Mouse (Mus musculus) intestine, embryonic 14.5 days (tissue): ENCODE results near the gene Sardh. TPM values are rescaled to one million over a fixed set of nuclear protein-coding genes. Genes with fewer than 3 reads are reported as not detected.
A peak's percentile ranks its signal among the peaks of the same experiment; 100 is the strongest.

Source experiments
- ATAC-seq: fragments of 200-750 bp; cut with Nextera tagmentation; replicated peaks from 2 replicates; pipeline ENCODE4 v1.8.0; 2017; ENCODE audit warnings: low read depth, moderate number of reproducible peaks, moderate TSS enrichment, moderate library complexity; ENCODE audit not compliant: low FRiP score, low TSS enrichment
- DNase-seq: peaks from one replicate; pipeline ENCODE4 v3.0.0-alpha.2; 2018; ENCODE audit warnings: low spot score
- H3K27ac ChIP-seq: fragments of 300-500 bp; sonication (generic); 2 replicates; pipeline ENCODE4 v1.5.1; 2014; ENCODE audit warnings: low read depth, mild to moderate bottlenecking, control low read depth
- H3K27me3 ChIP-seq: fragments of 300-500 bp; sonication (generic); replicated peaks from 2 replicates; pipeline ENCODE4 v1.6.1; 2014; ENCODE audit warnings: low read length, control low read depth; ENCODE audit not compliant: control insufficient read depth, insufficient read depth
- H3K36me3 ChIP-seq: fragments of 300-500 bp; sonication (generic); 2 replicates; pipeline ENCODE4 v1.6.1; 2014; ENCODE audit warnings: low read length, control low read depth; ENCODE audit not compliant: control insufficient read depth, insufficient read depth
- H3K4me1 ChIP-seq: fragments of 300-500 bp; sonication (generic); replicated peaks from 2 replicates; pipeline ENCODE4 v1.6.1; 2014; ENCODE audit warnings: low read length, control low read depth, mixed read lengths; ENCODE audit not compliant: control insufficient read depth, insufficient read depth
- H3K4me2 ChIP-seq: fragments of 300-500 bp; sonication (generic); 2 replicates; pipeline ENCODE4 v1.6.1; 2014; ENCODE audit warnings: low read length
- H3K4me3 ChIP-seq: fragments of 300-500 bp; sonication (generic); 2 replicates; pipeline ENCODE4 v1.5.1; 2014; ENCODE audit warnings: low read depth, low read length, control low read depth, mixed read lengths
- H3K9ac ChIP-seq: fragments of 300-500 bp; sonication (generic); 2 replicates; pipeline ENCODE4 v1.6.1; 2014; ENCODE audit warnings: mild to moderate bottlenecking, low read length
- H3K9me3 ChIP-seq: fragments of 300-500 bp; sonication (generic); 2 replicates; pipeline ENCODE4 v1.6.1; 2016; ENCODE audit warnings: low read length, control low read depth; ENCODE audit not compliant: control insufficient read depth
- WGBS: fragments of 180-500 bp; shearing (Covaris S2); extraction: QIAGEN DNeasy Blood & Tissue Kit; methylation state at CpG from one replicate; pipeline ENCODE4 v1.1.7; 2014; 5-methylcytosine and 5-hydroxymethylcytosine counted together
- polyA plus RNA-seq: library from polyadenylated mRNA; unstranded; fragments of >200 nt; fragmentation: Nextera tagmentation; extraction: Ambion mirVana; gene quantifications from 2 replicates; pipeline ENCODE4 v1.2.1, GENCODE M21; 2014

Sardh gene
- polyA plus RNA-seq, 1 experiment from 2014 or later = 13.1 TPM

DNA sequence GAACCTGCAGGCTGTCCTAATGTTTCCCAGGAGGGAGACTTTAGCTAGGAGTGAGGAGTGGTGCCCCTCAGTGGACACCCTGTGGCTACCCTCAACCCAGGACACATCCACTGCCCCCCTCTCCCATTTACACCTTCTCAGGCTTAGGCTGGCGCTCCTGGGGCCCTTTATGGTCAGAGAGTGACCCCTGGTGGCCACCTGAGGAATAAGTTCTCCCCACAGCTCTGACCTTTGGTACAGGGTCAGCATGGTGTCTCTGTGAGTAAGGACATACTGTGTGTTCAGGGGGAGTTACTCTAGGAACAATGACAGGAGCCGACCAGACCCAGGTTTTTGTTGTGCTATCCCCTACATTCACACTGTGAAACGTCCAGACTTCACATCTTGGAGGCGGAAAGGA is 10.8 kb downstream of the Sardh start:
- no peak for ATAC-seq

DNA sequence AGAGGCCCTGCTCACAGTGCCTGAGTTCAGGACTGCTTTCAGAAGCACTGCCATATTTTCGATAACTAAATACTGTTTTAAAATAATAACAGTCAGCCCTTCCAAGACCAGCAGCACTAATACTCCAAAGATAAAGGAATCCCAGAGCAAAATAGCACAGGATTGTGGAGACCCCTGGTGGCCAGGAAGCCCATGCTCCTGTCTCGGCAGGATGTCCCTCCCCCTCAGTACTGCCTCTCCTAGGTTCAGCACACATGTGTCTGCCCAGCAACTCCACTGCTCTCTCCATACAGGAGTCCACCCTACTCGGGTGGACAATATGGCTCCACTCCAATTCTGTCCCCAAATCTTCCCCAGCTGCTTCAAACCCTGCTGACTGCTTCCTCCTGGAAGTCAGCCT is 12.4 kb downstream of the Sardh start:
- ATAC-seq = peak; percentile 52; the same call in 1 of the 2 replicates
- Histone ChIP-seq H3K4me2 (no peak overlapping the region), H3K9ac (no peak overlapping the region), H3K27ac (no peak overlapping the region), H3K4me1 (peaks cover 4% of the 10 kb centered on the region; the same call in 1 of the 2 replicates), H3K27me3 (no peaks in the 10 kb centered on the region), H3K4me3 (no peak overlapping the region), H3K9me3 (no peaks in the 10 kb centered on the region), H3K36me3 (0 out of 2 replicates have a peak, but pooled peaks cover 4% of the 10 kb centered on the region)
- peak; percentile 82 for DNase-seq
- 15% methylated on average over 3 of the region's 3 CpGs for WGBS

More for the DNA sequence above, 10.8 kb downstream of the Sardh start:
- H3K4me3 ChIP-seq = no peak overlapping the region
- WGBS = 31% methylated on average over 4 of the region's 4 CpGs
- peak; percentile 75 for DNase-seq
- H3K4me1 ChIP-seq = peaks cover 4% of the 10 kb centered on the region; the same call in 1 of the 2 replicates
- 0 out of 2 replicates have a peak, but pooled peaks cover 4% of the 10 kb centered on the region for H3K36me3 ChIP-seq
- no peaks in the 10 kb centered on the region for H3K27me3 ChIP-seq
- no peaks in the 10 kb centered on the region for H3K9me3 ChIP-seq
- no peak overlapping the region for H3K27ac ChIP-seq
- H3K9ac ChIP-seq = no peak overlapping the region
- no peak overlapping the region for H3K4me2 ChIP-seq

GRCm38 (mm10) chr2:27232376-27232775 is 15.8 kb downstream of the Sardh start:
- Histone ChIP-seq H3K27ac (no peak overlapping the region), H3K4me2 (no peak overlapping the region), H3K27me3 (no peaks in the 10 kb centered on the region), H3K4me1 (peaks cover 4% of the 10 kb centered on the region; the same call in 1 of the 2 replicates), H3K4me3 (no peak overlapping the region), H3K9me3 (no peaks in the 10 kb centered on the region), H3K9ac (no peak overlapping the region), H3K36me3 (no peaks in the 10 kb centered on the region)
- DNase-seq (no peak), ATAC-seq (no peak)
- 21% methylated on average over 7 of the region's 7 CpGs for WGBS

GRCm38 (mm10) chr2:27229481-27230105 is 18.5 kb downstream of the Sardh start:
- ATAC-seq (no peak), DNase-seq (no peak)
- no peak overlapping the region for H3K9ac ChIP-seq
- H3K27ac ChIP-seq = no peak overlapping the region
- H3K9me3 ChIP-seq = no peaks in the 10 kb centered on the region
- no peak overlapping the region for H3K4me3 ChIP-seq
- H3K36me3 ChIP-seq = no peaks in the 10 kb centered on the region
- H3K4me1 ChIP-seq = peaks cover 4% of the 10 kb centered on the region; the same call in 1 of the 2 replicates
- H3K27me3 ChIP-seq = no peaks in the 10 kb centered on the region
- H3K4me2 ChIP-seq = no peak overlapping the region
- 85% methylated on average over 2 of the region's 2 CpGs for WGBS

- Histone ChIP-seq H3K27me3 (no peaks in the 10 kb centered on the region), H3K9ac (no peak overlapping the region), H3K4me3 (no peak overlapping the region), H3K4me2 (no peak overlapping the region), H3K9me3 (no peaks in the 10 kb centered on the region), H3K36me3 (no peaks in the 10 kb centered on the region), H3K4me1 (peaks cover 4% of the 10 kb centered on the region; the same call in 1 of the 2 replicates), H3K27ac (no peak overlapping the region)
- 78% methylated on average over 5 of the region's 5 CpGs for WGBS
- DNase-seq (no peak), ATAC-seq (no peak)
Measured at GRCm38 (mm10) chr2:27228809-27229480, 19.2 kb downstream of the Sardh start.

GRCm38 (mm10) chr2:27226572-27226971 is 21.6 kb downstream of the Sardh start:
- WGBS = 62% methylated on average over 7 of the region's 7 CpGs
- DNase-seq (no peak), ATAC-seq (no peak)
- no peaks in the 10 kb centered on the region for H3K36me3 ChIP-seq
- H3K4me1 ChIP-seq = no peaks in the 10 kb centered on the region
- no peak overlapping the region for H3K27ac ChIP-seq
- no peaks in the 10 kb centered on the region for H3K27me3 ChIP-seq
- H3K9ac ChIP-seq = no peak overlapping the region
- no peak overlapping the region for H3K4me3 ChIP-seq
- no peaks in the 10 kb centered on the region for H3K9me3 ChIP-seq
- H3K4me2 ChIP-seq = no peak overlapping the region

- WGBS = 84% methylated on average over 7 of the region's 7 CpGs
- no peak for ATAC-seq
Measured at GRCm38 (mm10) chr2:27223012-27223421, 25.1 kb downstream of the Sardh start.

DNA sequence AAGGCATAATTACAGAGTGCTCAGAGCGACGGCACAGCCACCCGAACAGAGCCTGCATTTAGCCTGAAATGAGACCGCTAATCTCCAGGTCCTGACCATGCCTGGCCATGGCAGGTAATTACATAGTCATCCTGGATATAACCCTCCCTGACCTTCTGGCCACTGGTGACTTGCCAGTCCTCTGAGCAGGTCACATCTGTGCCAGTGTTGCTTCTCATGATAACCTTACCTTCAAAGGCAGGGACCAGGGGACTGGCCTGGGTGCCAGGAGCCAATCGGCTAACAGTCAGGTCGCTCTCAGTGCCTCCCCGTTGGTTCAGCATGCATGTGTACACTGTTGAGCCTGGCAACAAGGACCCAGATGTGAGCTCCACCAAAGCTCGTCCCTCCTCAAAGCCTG is 29.6 kb downstream of the Sardh start:
- 88% methylated on average over 8 of the region's 8 CpGs for WGBS
- Histone ChIP-seq H3K36me3 (no peaks in the 10 kb centered on the region), H3K4me2 (no peak overlapping the region), H3K27ac (no peak overlapping the region), H3K9ac (no peak overlapping the region), H3K9me3 (no peaks in the 10 kb centered on the region), H3K27me3 (no peaks in the 10 kb centered on the region), H3K4me3 (no peak overlapping the region), H3K4me1 (no peaks in the 10 kb centered on the region)
- no peak for ATAC-seq
- DNase-seq = no peak

More at GRCm38 (mm10) chr2:27223012-27223421, 25.1 kb downstream of the Sardh start:
- Histone ChIP-seq H3K9me3 (no peaks in the 10 kb centered on the region), H3K4me3 (no peak overlapping the region), H3K4me2 (no peak overlapping the region), H3K27ac (no peak overlapping the region), H3K36me3 (no peaks in the 10 kb centered on the region), H3K27me3 (no peaks in the 10 kb centered on the region), H3K9ac (no peak overlapping the region), H3K4me1 (no peaks in the 10 kb centered on the region)
- no peak for DNase-seq
